Mouse (Mus musculus) stomach, adult 2 months (tissue): ENCODE measurements around the gene Bcl6. TPM values are rescaled to one million over a fixed set of nuclear protein-coding genes. Genes with fewer than 3 reads are reported as not detected.

ENCODE experiments used
- polyA plus RNA-seq: library from polyadenylated mRNA; depleted of rRNA; stranded (reverse); fragments of >200 nt; gene quantifications from 2 replicates; pipeline ENCODE4 v1.2.3, GENCODE M21; 2012; rRNA removed

The Bcl6 gene
- 4.6 and 6.0 TPM in 2 replicates for polyA plus RNA-seq

DNA sequence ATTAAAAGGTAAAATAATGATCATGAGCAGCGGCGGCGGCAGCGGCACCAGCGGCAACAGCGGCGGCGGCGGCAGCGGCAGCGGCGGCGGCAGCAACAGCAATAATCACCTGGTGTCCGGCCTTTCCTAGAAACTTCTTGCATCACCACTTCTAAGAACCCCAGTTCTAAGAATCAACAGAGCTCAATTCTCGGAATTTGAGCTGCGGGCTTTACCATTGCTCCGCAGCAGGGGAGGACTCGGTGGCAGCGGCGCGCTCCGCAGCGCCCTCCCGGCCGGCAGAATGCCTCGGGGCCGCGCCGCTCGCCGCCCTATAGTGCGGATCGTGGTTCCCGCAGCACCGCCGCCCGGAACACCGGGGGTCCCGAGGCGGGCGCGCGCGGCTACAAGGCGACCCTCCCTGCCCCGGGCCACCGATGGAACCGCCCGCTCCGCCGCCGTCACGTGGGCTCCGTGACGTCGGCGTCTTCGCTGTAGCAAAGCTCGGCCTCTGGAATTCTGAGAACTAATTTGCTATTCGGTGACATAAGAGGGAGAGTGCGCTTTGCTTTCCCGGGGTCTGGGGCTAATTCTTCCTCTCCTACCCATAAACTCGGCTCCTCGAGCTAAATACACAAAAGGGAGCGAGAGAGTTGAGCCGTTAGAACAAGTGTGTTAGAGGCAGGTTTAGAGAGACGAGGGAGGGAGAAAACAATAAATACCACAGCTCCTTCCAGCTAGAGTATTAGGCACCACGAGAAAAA lies at the start of gene Bcl6, which contains the start of gene Gm37419:
Gene Bcl6 (minus strand): TSS at position 387 of the 743 bp plus-strand sequence.
Gene Gm37419 (plus strand): TSS at position 17 of the 743 bp plus-strand sequence.

GRCm38 (mm10) chr16:23932294-23932693 lies 56.4 kb downstream of the Bcl6 start, which contains the start of gene Rtp2:
Gene Rtp2, minus strand, starts transcription at chr16:23932394.

Other genes with a start within 250 kb of the Bcl6 start
- 676 and 913 TPM in 2 replicates for gene Sst, start 97.9 kb downstream of the Bcl6 start, polyA plus RNA-seq
- not detected in 2 replicates for gene Rtp2, start 56.5 kb downstream of the Bcl6 start, polyA plus RNA-seq
- not detected in 2 replicates for gene Gm37419, start 370 bp downstream of the Bcl6 start, polyA plus RNA-seq